Mouse (Mus musculus): ENCODE data around the gene Tldc1. TPM values are rescaled to one million over a fixed set of nuclear protein-coding genes. Genes with fewer than 3 reads are reported as not detected.

Tldc1 gene
- polyA plus RNA-seq, 1 experiment from 2014 or later = 10.3 TPM

- ATAC-seq (ENCODE audit: insufficient read depth) = no peak
- no peak overlapping the region for H3K4me3 ChIP-seq (ENCODE audit: low read depth, low read length)
- no peaks in the 10 kb centered on the region for H3K36me3 ChIP-seq (ENCODE audit: insufficient read depth)
- whole genome bisulfite sequencing = 86% methylated on average over 7 of the region's 7 CpGs
- H3K27ac ChIP-seq (ENCODE audit: low read depth) = no peak overlapping the region
- TF ChIP-seq CTCF (IDR thresholded peaks at IDR 0.05; ENCODE audit: low read depth) = no peak
- H3K4me1 ChIP-seq (ENCODE audit: insufficient read depth) = 0 out of 2 replicates have a peak, but pooled peaks cover 6% of the 10 kb centered on the region
- H3K9me3 ChIP-seq (ENCODE audit: low read depth, low read length) = no peaks in the 10 kb centered on the region
- no peak for DNase-seq
- no peaks in the 10 kb centered on the region for H3K27me3 ChIP-seq (ENCODE audit: insufficient read depth, low read length)
- H3K4me2 ChIP-seq = no peak overlapping the region
- no peak overlapping the region for H3K9ac ChIP-seq
These were observed 11.4 kb upstream of the Tldc1 start for GRCm38 (mm10) chr8:119789581-119789980.

GRCm38 (mm10) chr8:119788607-119789381 lies 10.6 kb upstream of the Tldc1 start:
- H3K27me3 ChIP-seq (ENCODE audit: insufficient read depth, low read length) = no peaks in the 10 kb centered on the region
- WGBS = 74% methylated on average over 9 of the region's 9 CpGs
- 0 out of 2 replicates have a peak, but pooled peaks cover 6% of the 10 kb centered on the region for H3K4me1 ChIP-seq (ENCODE audit: insufficient read depth)
- ATAC-seq (ENCODE audit: insufficient read depth) (no peak), DNase-seq (no peak)
- H3K4me3 ChIP-seq (ENCODE audit: low read depth, low read length) = no peak overlapping the region
- H3K9me3 ChIP-seq (ENCODE audit: low read depth, low read length) = no peaks in the 10 kb centered on the region
- H3K4me2 ChIP-seq = no peak overlapping the region
- H3K36me3 ChIP-seq (ENCODE audit: insufficient read depth) = no peaks in the 10 kb centered on the region
- no peak overlapping the region for H3K9ac ChIP-seq
- H3K27ac ChIP-seq (ENCODE audit: low read depth) = no peak overlapping the region
- no peak for TF ChIP-seq CTCF (IDR thresholded peaks at IDR 0.05; ENCODE audit: low read depth)

- no peak for ATAC-seq (ENCODE audit: insufficient read depth)
- WGBS = 14% methylated on average over 4 of the region's 4 CpGs
- no peak overlapping the region for H3K4me3 ChIP-seq (ENCODE audit: low read depth, low read length)
These were observed 9.1 kb upstream of the Tldc1 start for GRCm38 (mm10) chr8:119787341-119787740.

GRCm38 (mm10) chr8:119786871-119787270 lies 8.7 kb upstream of the Tldc1 start:
- DNase-seq (no peak), ATAC-seq (ENCODE audit: insufficient read depth) (no peak)
- 0 out of 2 replicates have a peak, but pooled peaks cover 4% of the 10 kb centered on the region for H3K4me1 ChIP-seq (ENCODE audit: insufficient read depth)
- H3K36me3 ChIP-seq (ENCODE audit: insufficient read depth) = no peaks in the 10 kb centered on the region
- no peak overlapping the region for H3K4me3 ChIP-seq (ENCODE audit: low read depth, low read length)
- H3K9ac ChIP-seq = no peak overlapping the region
- H3K4me2 ChIP-seq = no peak overlapping the region
- TF ChIP-seq CTCF (IDR thresholded peaks at IDR 0.05; ENCODE audit: low read depth) = no peak
- H3K27me3 ChIP-seq (ENCODE audit: insufficient read depth, low read length) = no peaks in the 10 kb centered on the region
- H3K27ac ChIP-seq (ENCODE audit: low read depth) = no peak overlapping the region
- no peaks in the 10 kb centered on the region for H3K9me3 ChIP-seq (ENCODE audit: low read depth, low read length)
- WGBS = 58% methylated on average over 3 of the region's 3 CpGs

More at GRCm38 (mm10) chr8:119787341-119787740, 9.1 kb upstream of the Tldc1 start:
- no peak for TF ChIP-seq CTCF (IDR thresholded peaks at IDR 0.05; ENCODE audit: low read depth)
- Histone ChIP-seq H3K27me3 (ENCODE audit: insufficient read depth, low read length) (no peaks in the 10 kb centered on the region), H3K9me3 (ENCODE audit: low read depth, low read length) (no peaks in the 10 kb centered on the region), H3K9ac (no peak overlapping the region), H3K36me3 (ENCODE audit: insufficient read depth) (no peaks in the 10 kb centered on the region), H3K4me2 (no peak overlapping the region), H3K27ac (ENCODE audit: low read depth) (no peak overlapping the region), H3K4me1 (ENCODE audit: insufficient read depth) (0 out of 2 replicates have a peak, but pooled peaks cover 6% of the 10 kb centered on the region)
- no peak for DNase-seq

- 54% methylated on average over 18 of the region's 18 CpGs for WGBS
- DNase-seq = no peak
- no peaks in the 10 kb centered on the region for H3K9me3 ChIP-seq (ENCODE audit: low read depth, low read length)
These were observed 7.7 kb upstream of the Tldc1 start for GRCm38 (mm10) chr8:119785764-119786405.

GRCm38 (mm10) chr8:119784676-119785075 lies 6.5 kb upstream of the Tldc1 start:
- no peak for TF ChIP-seq CTCF (IDR thresholded peaks at IDR 0.05; ENCODE audit: low read depth)
- WGBS = 72% methylated on average over 7 of the region's 7 CpGs
- H3K4me2 ChIP-seq = no peak overlapping the region

More at GRCm38 (mm10) chr8:119785764-119786405, 7.7 kb upstream of the Tldc1 start:
- no peak for ATAC-seq (ENCODE audit: insufficient read depth)
- Histone ChIP-seq H3K4me1 (ENCODE audit: insufficient read depth) (no peaks in the 10 kb centered on the region), H3K27me3 (ENCODE audit: insufficient read depth, low read length) (no peaks in the 10 kb centered on the region), H3K27ac (ENCODE audit: low read depth) (no peak overlapping the region), H3K4me3 (ENCODE audit: low read depth, low read length) (no peak overlapping the region), H3K9ac (no peak overlapping the region), H3K36me3 (ENCODE audit: insufficient read depth) (no peaks in the 10 kb centered on the region), H3K4me2 (no peak overlapping the region)
- TF ChIP-seq CTCF (IDR thresholded peaks at IDR 0.05; ENCODE audit: low read depth) = no peak

GRCm38 (mm10) chr8:119784141-119784574 lies 5.9 kb upstream of the Tldc1 start:
- no peaks in the 10 kb centered on the region for H3K4me1 ChIP-seq (ENCODE audit: insufficient read depth)
- no peaks in the 10 kb centered on the region for H3K27me3 ChIP-seq (ENCODE audit: insufficient read depth, low read length)
- no peak overlapping the region for H3K4me3 ChIP-seq (ENCODE audit: low read depth, low read length)
- no peak overlapping the region for H3K4me2 ChIP-seq
- no peak overlapping the region for H3K27ac ChIP-seq (ENCODE audit: low read depth)
- no peak overlapping the region for H3K9ac ChIP-seq
- WGBS = 56% methylated on average over 9 of the region's 9 CpGs
- H3K36me3 ChIP-seq (ENCODE audit: insufficient read depth) = no peaks in the 10 kb centered on the region
- DNase-seq (no peak), ATAC-seq (ENCODE audit: insufficient read depth) (no peak)
- H3K9me3 ChIP-seq (ENCODE audit: low read depth, low read length) = no peaks in the 10 kb centered on the region
- no peak for TF ChIP-seq CTCF (IDR thresholded peaks at IDR 0.05; ENCODE audit: low read depth)

More at GRCm38 (mm10) chr8:119784676-119785075, 6.5 kb upstream of the Tldc1 start:
- Histone ChIP-seq H3K9me3 (ENCODE audit: low read depth, low read length) (no peaks in the 10 kb centered on the region), H3K9ac (no peak overlapping the region), H3K36me3 (ENCODE audit: insufficient read depth) (no peaks in the 10 kb centered on the region), H3K27ac (ENCODE audit: low read depth) (no peak overlapping the region), H3K4me3 (ENCODE audit: low read depth, low read length) (no peak overlapping the region), H3K27me3 (ENCODE audit: insufficient read depth, low read length) (no peaks in the 10 kb centered on the region), H3K4me1 (ENCODE audit: insufficient read depth) (no peaks in the 10 kb centered on the region)
- DNase-seq (no peak), ATAC-seq (ENCODE audit: insufficient read depth) (no peak)
